Mouse (Mus musculus): ENCODE data around the gene Mtr.

GRCm38 (mm10) chr13:12218603-12219002, 39.3 kb downstream of the Mtr start:
- no peak for TF ChIP-seq CTCF (IDR thresholded peaks at IDR 0.05; ENCODE audit: insufficient read depth, low read depth, low read length)
- TF ChIP-seq POLR2A (IDR thresholded peaks at IDR 0.05; ENCODE audit: insufficient read depth, low read depth, low read length), result no peak

All from olfactory bulb, adult 2 months (tissue).